In the genomic region with DNA sequence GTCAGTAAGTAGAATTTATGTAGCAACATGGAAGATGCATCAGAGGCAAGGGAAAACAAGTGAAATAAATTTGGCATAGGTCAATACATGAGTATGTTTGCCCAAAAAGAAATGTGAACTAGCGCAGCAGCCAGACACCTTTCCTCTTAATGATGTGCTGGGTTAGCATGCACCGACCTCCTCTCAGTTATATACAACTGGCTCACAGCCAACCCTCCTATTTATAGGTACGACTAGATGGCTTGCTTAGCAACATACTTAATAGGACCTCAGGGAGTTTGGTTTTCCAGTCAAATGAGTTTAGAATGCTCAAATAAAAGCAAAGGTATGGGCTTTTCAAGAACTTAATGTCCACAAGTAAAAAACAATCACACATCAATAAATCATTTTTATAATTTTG, we compare ENCODE assay signal across 16 mouse cellular contexts.
A peak's percentile ranks its signal among the peaks of the same experiment; 100 is the strongest.
DNase-seq lines count a peak whose midpoint lies in the region; ATAC-seq and TF ChIP-seq lines count a peak whose summit lies in the region.
"Had no signal": no experiment of that assay in that cellular context is flagged by ENCODE, and none has a peak within 500 bp of the region (broad histone marks: within the 10 kb centered on the region; RNA-seq: fewer than 3 reads in every experiment).

No protein-coding gene starts in this region.

- DNase-seq in heart, postnatal 4 days = peak; percentile 8
- no peak for DNase-seq in heart, postnatal 36 days
- DNase-seq in lung, embryonic 14.5 days = peak; percentile 20
- no peak for DNase-seq in lung, adult 18-20 months
- DNase-seq in hindlimb bud, embryonic 11.5 days (ENCODE audit: extremely low spot score, low read depth, low spot score) = peak; percentile 33
- peak; percentile 8 for DNase-seq in skeletal muscle tissue, adult 2 months (ENCODE audit: low read depth, low spot score)
- DNase-seq in Muller cell, postnatal 12 days (ENCODE audit: inconsistent ontology term) = no peak
- DNase-seq: adrenal gland, adult 2 months; cerebellum, adult 11-12 months had no signal

- 27% methylated on average over 3 of the region's 3 CpGs for WGBS in lung, embryonic 14.5 days

- H3K27me3 ChIP-seq in lung, embryonic 14.5 days (ENCODE audit: insufficient read depth, low read length) = no peaks in the 10 kb centered on the region
- H3K27me3 ChIP-seq: forebrain, embryonic 13.5 days; lung, embryonic 15.5 days; midbrain, embryonic 12.5 days; stomach, embryonic 15.5 days had no signal

- no peak overlapping the region for H3K9ac ChIP-seq in lung, embryonic 14.5 days
- H3K9ac ChIP-seq: forebrain, embryonic 13.5 days; lung, embryonic 15.5 days; midbrain, embryonic 12.5 days; stomach, embryonic 15.5 days had no signal

- H3K36me3 ChIP-seq in lung, embryonic 14.5 days (ENCODE audit: insufficient read depth) = no peaks in the 10 kb centered on the region
- H3K36me3 ChIP-seq: G1E; lung, embryonic 15.5 days; midbrain, embryonic 12.5 days; stomach, embryonic 15.5 days had no signal

- no peak for ATAC-seq in lung, embryonic 14.5 days (ENCODE audit: insufficient read depth)
- ATAC-seq: forebrain, embryonic 13.5 days had no signal

- no peak overlapping the region for H3K27ac ChIP-seq in lung, embryonic 14.5 days (ENCODE audit: low read depth)
- H3K27ac ChIP-seq: forebrain, embryonic 13.5 days; lung, embryonic 15.5 days; macrophage; midbrain, embryonic 12.5 days; stomach, embryonic 15.5 days had no signal

- intact Hi-C loops in heart, postnatal 36 days (cut with DNase I) = no loop called here

- H3K4me3 ChIP-seq in lung, embryonic 14.5 days (ENCODE audit: low read depth, low read length) = no peak overlapping the region
- H3K4me3 ChIP-seq: forebrain, embryonic 13.5 days; lung, embryonic 15.5 days; midbrain, embryonic 12.5 days; stomach, embryonic 15.5 days had no signal

- TF ChIP-seq CTCF in lung, embryonic 14.5 days (IDR thresholded peaks at IDR 0.05; ENCODE audit: low read depth) = no peak

- no peaks in the 10 kb centered on the region for H3K9me3 ChIP-seq in lung, embryonic 14.5 days (ENCODE audit: low read depth, low read length)
- H3K9me3 ChIP-seq: forebrain, embryonic 13.5 days; G1E; lung, embryonic 15.5 days; midbrain, embryonic 12.5 days; stomach, embryonic 15.5 days had no signal

- no peaks in the 10 kb centered on the region for H3K4me1 ChIP-seq in lung, embryonic 14.5 days (ENCODE audit: insufficient read depth)
- H3K4me1 ChIP-seq: forebrain, embryonic 13.5 days; lung, embryonic 15.5 days; midbrain, embryonic 12.5 days; stomach, embryonic 15.5 days had no signal

- no peak overlapping the region for H3K4me2 ChIP-seq in lung, embryonic 14.5 days
- H3K4me2 ChIP-seq: forebrain, embryonic 13.5 days; heart, embryonic 11.5 days; lung, embryonic 15.5 days; midbrain, embryonic 12.5 days; stomach, embryonic 15.5 days had no signal

Comparison
In these comparisons a context has a peak if more than half of its experiments do, and no peak if none do; other contexts are left out.
1. DNase-seq: peak in heart, postnatal 4 days (single experiment), lung, embryonic 14.5 days (single experiment), hindlimb bud, embryonic 11.5 days (single experiment) and skeletal muscle tissue, adult 2 months (single experiment); none in heart, postnatal 36 days (0 of 2), lung, adult 18-20 months (0 of 2) and Muller cell, postnatal 12 days (single experiment).